Mouse (Mus musculus) frontal cortex, postnatal 25 days (tissue): ENCODE results near the gene Lonp2.

ENCODE experiments used
- DNase-seq, 2 experiments: peaks; one replicate each; pipeline ENCODE4 v3.0.0; 2022; ENCODE audit warnings: low spot score in 2 of 2

Lonp2 gene

GRCm38 (mm10) chr8:86749842-86750241, 126.0 kb downstream of the Lonp2 start:
- DNase-seq: no peak

GRCm38 (mm10) chr8:86756948-86757733, 133.3 kb downstream of the Lonp2 start:
- DNase-seq: peak in 1 of 2 experiments; percentile 16

GRCm38 (mm10) chr8:86758651-86759050, 134.8 kb downstream of the Lonp2 start:
- no peak for DNase-seq

- no peak for DNase-seq
Observed at GRCm38 (mm10) chr8:86759090-86759491, 135.2 kb downstream of the Lonp2 start.

- no peak for DNase-seq
Observed at GRCm38 (mm10) chr8:86760746-86761145, 136.9 kb downstream of the Lonp2 start.

GRCm38 (mm10) chr8:86762806-86763205, 139.0 kb downstream of the Lonp2 start:
- no peak for DNase-seq

GRCm38 (mm10) chr8:86765155-86765554, 141.3 kb downstream of the Lonp2 start:
- DNase-seq: no peak

GRCm38 (mm10) chr8:86765669-86766068, 141.8 kb downstream of the Lonp2 start:
- no peak for DNase-seq

- DNase-seq: no peak
Observed at GRCm38 (mm10) chr8:86766548-86767211, 142.8 kb downstream of the Lonp2 start.

- no peak for DNase-seq
Observed at GRCm38 (mm10) chr8:86768499-86768898, 144.7 kb downstream of the Lonp2 start.

- no peak for DNase-seq
Observed at GRCm38 (mm10) chr8:86769945-86770715, 146.3 kb downstream of the Lonp2 start.
